In genomic region chr11:69855347-69855746, GRCm38 (mm10) we compare ENCODE assay signal across 9 mouse cellular contexts. TPM values are rescaled to one million over a fixed set of nuclear protein-coding genes. Genes with fewer than 3 reads are reported as not detected.
DNase-seq lines count a peak whose midpoint lies in the region; ATAC-seq and TF ChIP-seq lines count a peak whose summit lies in the region.
"Had no signal": no experiment of that assay in that cellular context is flagged by ENCODE, and none has a peak within 500 bp of the region (broad histone marks: within the 10 kb centered on the region; RNA-seq: fewer than 3 reads in every experiment).

No protein-coding gene starts in this region.

- no peak for TF ChIP-seq EP300 in MEL (IDR thresholded peaks at IDR 0.05; ENCODE audit: low read depth in 1 of 2, low read length in 2 of 2)

- H3K4me3 ChIP-seq in gastrocnemius, adult 2 months, result no peak overlapping the region
- no peak overlapping the region for H3K4me3 ChIP-seq in MEL (ENCODE audit: control insufficient read depth in 1 of 2, insufficient read depth in 1 of 2, low read depth in 2 of 2, low read length in 2 of 2)
- H3K4me3 ChIP-seq in embryonic facial prominence, embryonic 12.5 days, result no peak overlapping the region

- no peaks in the 10 kb centered on the region for H3K27me3 ChIP-seq in MEL (ENCODE audit: control insufficient read depth in 1 of 2, insufficient read depth in 2 of 2, low read length in 2 of 2)
- peaks cover 20% of the 10 kb centered on the region for H3K27me3 ChIP-seq in embryonic facial prominence, embryonic 12.5 days

- DNase-seq in gastrocnemius, adult 2 months, result peak; percentile 59
- no peak for DNase-seq in gastrocnemius, postnatal 25 days
- DNase-seq in MEL (ENCODE audit: low read depth, low spot score), result no peak
- DNase-seq in induced T-regulatory cell, adult 2 months (ENCODE audit: low read depth), result peak; percentile 61
- DNase-seq in thymus, postnatal 0 days (ENCODE audit: low spot score), result peak; percentile 48
- no peak for DNase-seq in gastrocnemius, postnatal 14 days

- peaks cover 7 to 21% of the 10 kb centered on the region in 2 experiments; a peak in 3 of 4 replicates for H3K4me1 ChIP-seq in MEL (ENCODE audit: control insufficient read depth in 1 of 2, insufficient read depth in 2 of 2, low read length in 2 of 2)
- peaks cover 5% of the 10 kb centered on the region for H3K4me1 ChIP-seq in embryonic facial prominence, embryonic 12.5 days

- H3K79me2 ChIP-seq in MEL (ENCODE audit: control insufficient read depth, insufficient read depth, low read length, poor library complexity), result no peaks in the 10 kb centered on the region

- 15% methylated on average over 16 of the region's 16 CpGs for WGBS in embryonic facial prominence, embryonic 12.5 days

- TF ChIP-seq RAD21 in MEL (IDR thresholded peaks at IDR 0.05; ENCODE audit: low read depth, low read length), result no peak

- H3K9ac ChIP-seq in MEL (ENCODE audit: control insufficient read depth, low read depth, low read length, poor library complexity, severe bottlenecking), result no peak overlapping the region
- no peak overlapping the region for H3K9ac ChIP-seq in embryonic facial prominence, embryonic 12.5 days

- H3K4me2 ChIP-seq in embryonic facial prominence, embryonic 12.5 days (replicated peaks), result peak overlapping the region; percentile 22

- no peaks in the 10 kb centered on the region for H3K9me3 ChIP-seq in MEL (replicated peaks; ENCODE audit: insufficient read depth, low read length)
- no peaks in the 10 kb centered on the region for H3K9me3 ChIP-seq in embryonic facial prominence, embryonic 12.5 days

- peaks cover 0 to 12% of the 10 kb centered on the region in 2 experiments; a peak in 2 of 4 replicates for H3K36me3 ChIP-seq in MEL (ENCODE audit: control insufficient read depth in 1 of 2, insufficient read depth in 2 of 2, low read length in 2 of 2)
- peaks cover 21% of the 10 kb centered on the region for H3K36me3 ChIP-seq in embryonic facial prominence, embryonic 12.5 days

- TF ChIP-seq POLR2A in MEL (IDR thresholded peaks at IDR 0.05; ENCODE audit: control insufficient read depth in 1 of 2, insufficient read depth in 1 of 2, low read depth in 1 of 2, low read length in 2 of 2, poor library complexity in 1 of 2), result no peak

- TF ChIP-seq CTCF in gastrocnemius, adult 2 months (IDR thresholded peaks at IDR 0.05), result peak; percentile 61
- peak in 2 of 3 experiments; percentile 38 to 65; a peak in 4 of 6 replicates for TF ChIP-seq CTCF in MEL (IDR thresholded peaks at IDR 0.05 in 2 of 3, conservative IDR thresholded peaks at IDR 0.05 in 1 of 3; ENCODE audit: control insufficient read depth in 1 of 3, insufficient read depth in 1 of 3, low read depth in 2 of 3, low read length in 3 of 3, poor library complexity in 1 of 3, severe bottlenecking in 1 of 3)

- intact Hi-C loops in gastrocnemius, adult 2 months (cut with DNase I), result no loop called here
- intact Hi-C loops in gastrocnemius, postnatal 14 days (cut with DNase I; ENCODE audit: low total_unique reads), result no loop called here

- H3K27ac ChIP-seq in gastrocnemius, adult 2 months, result peak overlapping the region; percentile 43; the same call in 1 of the 2 replicates
- no peak overlapping the region for H3K27ac ChIP-seq in MEL (ENCODE audit: control insufficient read depth, low read depth, low read length)
- H3K27ac ChIP-seq in embryonic facial prominence, embryonic 12.5 days, result no peak overlapping the region

- no peak for ATAC-seq in embryonic facial prominence, embryonic 12.5 days (ENCODE audit: insufficient number of reproducible peaks, insufficient read depth, low FRiP score, low TSS enrichment)
- ATAC-seq in megakaryocyte, adult 5-6 weeks (ENCODE audit: poor library complexity, severe bottlenecking), result peak; percentile 72

TF ChIP-seq in MEL, 35 proteins besides CTCF, POLR2A, EP300 and RAD21:
- TF ChIP-seq MYC (IDR thresholded peaks at IDR 0.05; ENCODE audit: low read depth, low read length), result no peak
- TF ChIP-seq CHD1 (IDR thresholded peaks at IDR 0.05; ENCODE audit: low read depth, low read length), result no peak
- no peak for TF ChIP-seq HCFC1 (IDR thresholded peaks at IDR 0.05; ENCODE audit: low read depth, low read length)
- no peak for TF ChIP-seq MAFK (IDR thresholded peaks at IDR 0.05; ENCODE audit: borderline replicate concordance, low read depth, low read length)
- no peak for TF ChIP-seq E2F4 (IDR thresholded peaks at IDR 0.05; ENCODE audit: borderline replicate concordance, low read depth, low read length)
- TF ChIP-seq SIN3A (IDR thresholded peaks at IDR 0.05; ENCODE audit: low read length), result no peak; the same call in 1 of the 2 replicates
- no peak for TF ChIP-seq MAX (IDR thresholded peaks at IDR 0.05; ENCODE audit: low read length)

RNA-seq across cellular contexts. Expression of gene Tnk1, which starts 3.2 kb away (rescaled TPM):
- under 1 TPM in 1 of 2 experiments, not detected in 1; 0.11 TPM for total RNA-seq in gastrocnemius, adult 2 months (2021)
- under 1 TPM in 1 of 2 experiments, not detected in 1; 0.11 TPM for total RNA-seq in gastrocnemius, postnatal 25 days (2021)
- total RNA-seq in MEL (2012; rRNA removed), result 0.13 and 0.35 TPM in 2 replicates
- under 1 TPM in 1 of 2 experiments, not detected in 1; 0.25 TPM for polyA plus RNA-seq in MEL (2012; ENCODE audit: insufficient read depth in 1 of 2, insufficient read length in 2 of 2, low read depth in 1 of 2, low replicate concordance in 2 of 2, missing spikeins in 1 of 2)
- 2.4 and 2.5 TPM in 2 replicates for polyA plus RNA-seq in embryonic facial prominence, embryonic 12.5 days (2016; fragmentation: Nextera tagmentation; extraction: Ambion mirVana)
- total RNA-seq in megakaryocyte, adult 5-6 weeks (2015), result not detected in 2 replicates
- 0.04 TPM in 1 of 2 replicates, not detected in the other for total RNA-seq in megakaryocyte, adult 5-6 weeks (2017)
- 1.1 and 1.5 TPM in 2 replicates for polyA plus RNA-seq in thymus, postnatal 0 days (2015; fragmentation: Nextera tagmentation; extraction: Ambion mirVana)
- under 1 TPM in 1 of 2 experiments, not detected in 1; 0.10 TPM for total RNA-seq in gastrocnemius, postnatal 14 days (2021)

RNA-seq across cellular contexts. Expression of gene Plscr3, which starts 9.2 kb away (rescaled TPM):
- total RNA-seq in gastrocnemius, adult 2 months (2021), result 10 to 100 TPM in 1 of 2 experiments, 1 to 10 TPM in 1; 9.6 to 13.0 TPM
- 10 to 100 TPM; 10.8 to 13.7 TPM for total RNA-seq in gastrocnemius, postnatal 25 days (2021)
- 3.8 and 4.6 TPM in 2 replicates for total RNA-seq in MEL (2012; rRNA removed)
- 10 to 100 TPM in 1 of 2 experiments, not detected in 1; 26.0 TPM for polyA plus RNA-seq in MEL (2012; ENCODE audit: insufficient read depth in 1 of 2, insufficient read length in 2 of 2, low read depth in 1 of 2, low replicate concordance in 2 of 2, missing spikeins in 1 of 2)
- polyA plus RNA-seq in embryonic facial prominence, embryonic 12.5 days (2016; fragmentation: Nextera tagmentation; extraction: Ambion mirVana), result 122 and 127 TPM in 2 replicates
- 19.8 and 23.7 TPM in 2 replicates for total RNA-seq in megakaryocyte, adult 5-6 weeks (2015)
- total RNA-seq in megakaryocyte, adult 5-6 weeks (2017), result 10.8 and 18.1 TPM in 2 replicates
- polyA plus RNA-seq in thymus, postnatal 0 days (2015; fragmentation: Nextera tagmentation; extraction: Ambion mirVana), result 68.4 and 70.4 TPM in 2 replicates
- total RNA-seq in gastrocnemius, postnatal 14 days (2021), result 10 to 100 TPM; 16.5 to 22.4 TPM

RNA-seq across cellular contexts. Expression of gene Tmem256, which starts 17.0 kb away (rescaled TPM):
- 100 to 1,000 TPM; 144 to 165 TPM for total RNA-seq in gastrocnemius, adult 2 months (2021)
- total RNA-seq in gastrocnemius, postnatal 25 days (2021), result 100 to 1,000 TPM; 126 to 144 TPM
- 176 and 190 TPM in 2 replicates for total RNA-seq in MEL (2012; rRNA removed)
- polyA plus RNA-seq in MEL (2012; ENCODE audit: insufficient read depth in 1 of 2, insufficient read length in 2 of 2, low read depth in 1 of 2, low replicate concordance in 2 of 2, missing spikeins in 1 of 2), result 100 to 1,000 TPM in 1 of 2 experiments, not detected in 1; 181 TPM
- 351 and 399 TPM in 2 replicates for polyA plus RNA-seq in embryonic facial prominence, embryonic 12.5 days (2016; fragmentation: Nextera tagmentation; extraction: Ambion mirVana)
- 217 and 226 TPM in 2 replicates for total RNA-seq in megakaryocyte, adult 5-6 weeks (2015)
- 117 and 158 TPM in 2 replicates for total RNA-seq in megakaryocyte, adult 5-6 weeks (2017)
- polyA plus RNA-seq in thymus, postnatal 0 days (2015; fragmentation: Nextera tagmentation; extraction: Ambion mirVana), result 325 and 342 TPM in 2 replicates
- total RNA-seq in gastrocnemius, postnatal 14 days (2021), result 100 to 1,000 TPM; 104 to 108 TPM

RNA-seq across cellular contexts. Expression of gene Nlgn2, which starts 17.8 kb away (rescaled TPM):
- 1 to 10 TPM; 2.3 to 2.7 TPM for total RNA-seq in gastrocnemius, adult 2 months (2021)
- total RNA-seq in gastrocnemius, postnatal 25 days (2021), result 1 to 10 TPM; 3.1 to 3.9 TPM
- 20.3 and 20.9 TPM in 2 replicates for total RNA-seq in MEL (2012; rRNA removed)
- 10 to 100 TPM; 29.8 to 43.3 TPM for polyA plus RNA-seq in MEL (2012; ENCODE audit: insufficient read depth in 1 of 2, insufficient read length in 2 of 2, low read depth in 1 of 2, low replicate concordance in 2 of 2, missing spikeins in 1 of 2)
- polyA plus RNA-seq in embryonic facial prominence, embryonic 12.5 days (2016; fragmentation: Nextera tagmentation; extraction: Ambion mirVana), result 13.0 and 13.1 TPM in 2 replicates
- 0.20 and 0.48 TPM in 2 replicates for total RNA-seq in megakaryocyte, adult 5-6 weeks (2015)
- total RNA-seq in megakaryocyte, adult 5-6 weeks (2017), result 0.16 and 0.88 TPM in 2 replicates
- 1.2 and 1.9 TPM in 2 replicates for polyA plus RNA-seq in thymus, postnatal 0 days (2015; fragmentation: Nextera tagmentation; extraction: Ambion mirVana)
- total RNA-seq in gastrocnemius, postnatal 14 days (2021), result 1 to 10 TPM; 6.8 to 7.4 TPM

RNA-seq across cellular contexts. Expression of gene Tmem95, which starts 22.5 kb away (rescaled TPM):
- total RNA-seq in gastrocnemius, adult 2 months (2021), result not detected
- not detected for total RNA-seq in gastrocnemius, postnatal 25 days (2021)
- not detected in 2 replicates for total RNA-seq in MEL (2012; rRNA removed)
- polyA plus RNA-seq in MEL (2012; ENCODE audit: insufficient read depth in 1 of 2, insufficient read length in 2 of 2, low read depth in 1 of 2, low replicate concordance in 2 of 2, missing spikeins in 1 of 2), result not detected
- not detected in 2 replicates for polyA plus RNA-seq in embryonic facial prominence, embryonic 12.5 days (2016; fragmentation: Nextera tagmentation; extraction: Ambion mirVana)
- not detected in 2 replicates for total RNA-seq in megakaryocyte, adult 5-6 weeks (2015)
- not detected in 2 replicates for total RNA-seq in megakaryocyte, adult 5-6 weeks (2017)
- not detected in 2 replicates for polyA plus RNA-seq in thymus, postnatal 0 days (2015; fragmentation: Nextera tagmentation; extraction: Ambion mirVana)
- not detected for total RNA-seq in gastrocnemius, postnatal 14 days (2021)
- total RNA-seq: left cerebral cortex, adult 18-20 months had no signal

Comparison
In these comparisons a context has a peak if more than half of its experiments do, and no peak if none do; other contexts are left out.
1. DNase-seq: peak in gastrocnemius, adult 2 months (single experiment), induced T-regulatory cell, adult 2 months (single experiment) and thymus, postnatal 0 days (single experiment); none in gastrocnemius, postnatal 25 days (single experiment), MEL (single experiment) and gastrocnemius, postnatal 14 days (single experiment).